Mouse (Mus musculus) cortical plate, adult 2 months (tissue): ENCODE measurements around the gene Fat1.

ENCODE experiments used
- CTCF ChIP-seq: fragments of 200-500 bp; IDR thresholded peaks from 2 replicates; pipeline ENCODE4 v1.5.1; 2011; ENCODE audit warnings: mild to moderate bottlenecking, control low read depth, low read length; ENCODE audit not compliant: insufficient read depth; ENCODE audit errors: extremely low read depth
- POLR2A ChIP-seq: fragments of 200-500 bp; IDR thresholded peaks from 2 replicates; pipeline ENCODE4 v1.6.1; 2011; ENCODE audit warnings: mild to moderate bottlenecking, low read length, control low read depth; ENCODE audit not compliant: insufficient read depth; ENCODE audit errors: extremely low read depth

- TF ChIP-seq CTCF (no peak), POLR2A (no peak)
These were observed 79.3 kb downstream of the Fat1 start for GRCm38 (mm10) chr8:45014498-45015067.
